Mouse (Mus musculus): Measurements from ENCODE around the gene Nmrk2. TPM values are rescaled to one million over a fixed set of nuclear protein-coding genes. Genes with fewer than 3 reads are reported as not detected.
"Not testable (repeated sequence)": the region's sequence is repeated elsewhere in the genome, so short reads cannot be mapped to it uniquely, and the experiment has no call there.

Gene Nmrk2
- under 1 TPM; 0.31 to 0.44 TPM for polyA plus RNA-seq (2017; shearing (Covaris generic))

GRCm38 (mm10) chr10:81201807-81202758 lies at the start of gene Nmrk2:
TSS of gene Nmrk2 (minus strand) at chr10:81202051.
- ATAC-seq = no peak

- no peak for ATAC-seq
These were observed 47.6 kb upstream of the Nmrk2 start for GRCm38 (mm10) chr10:81249442-81249841.

DNA sequence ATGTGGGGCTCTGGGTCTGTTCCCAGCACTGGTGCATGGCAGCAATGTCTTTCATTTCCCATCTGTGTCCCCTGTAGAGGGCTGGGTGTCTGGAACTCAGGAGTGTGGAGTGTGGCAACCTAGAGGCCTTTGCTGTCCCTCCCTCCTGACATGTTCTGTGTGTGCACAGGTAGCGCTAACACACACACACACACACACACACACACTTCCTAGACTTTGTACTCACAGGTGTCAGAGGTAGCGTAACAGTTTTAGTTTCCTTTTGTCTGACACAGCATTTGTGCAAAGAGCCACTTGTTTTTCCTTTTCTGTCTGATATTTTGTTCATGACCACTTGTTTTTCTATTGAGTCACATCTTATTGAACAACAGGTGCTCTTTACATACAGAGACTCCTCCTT lies 46.0 kb upstream of the Nmrk2 start:
- peak; percentile 81 for ATAC-seq

GRCm38 (mm10) chr10:81245166-81245565 lies 43.3 kb upstream of the Nmrk2 start:
- ATAC-seq = no peak

DNA sequence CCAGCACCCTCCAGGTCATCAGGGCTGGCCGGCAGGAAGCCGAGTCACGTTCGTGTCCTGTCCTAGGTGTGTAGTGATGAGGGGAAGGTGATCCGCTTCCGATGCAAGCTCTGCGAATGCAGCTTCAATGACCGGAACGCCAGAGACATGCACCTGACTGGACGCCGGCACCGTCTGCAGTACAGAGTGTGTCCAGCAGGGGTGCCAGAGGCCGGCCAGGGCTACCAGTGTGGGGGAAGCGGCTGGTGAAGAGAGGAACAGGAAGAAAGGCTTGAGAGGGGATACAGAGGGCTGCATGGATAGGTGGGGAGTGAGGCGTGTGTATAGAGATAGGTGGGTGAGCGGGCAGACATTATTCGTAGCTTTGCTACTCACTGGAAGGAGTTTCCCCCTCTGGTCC lies 42.7 kb upstream of the Nmrk2 start:
- peak; percentile 72 for ATAC-seq

DNA sequence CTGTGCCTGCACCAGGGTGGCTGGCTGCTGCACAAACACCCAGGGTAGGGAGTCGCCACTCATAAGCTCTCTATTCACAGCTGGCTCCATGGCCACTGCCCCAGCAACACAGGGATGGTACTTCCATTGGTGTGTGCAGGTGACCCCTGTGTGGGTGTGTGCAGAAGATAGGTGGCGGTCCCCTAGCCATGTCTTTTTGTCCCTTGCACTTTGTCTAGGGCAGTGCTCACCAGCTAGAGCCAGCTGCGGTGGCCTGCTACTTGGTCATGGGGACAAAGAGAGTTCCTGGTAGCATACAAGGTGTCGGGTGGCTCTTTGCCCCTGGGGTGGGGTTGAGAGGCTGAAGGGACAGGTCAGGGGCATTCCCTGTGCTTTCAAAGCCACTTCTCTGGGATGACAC lies 42.3 kb upstream of the Nmrk2 start:
- ATAC-seq = no peak

- ATAC-seq = no peak
These were observed 40.2 kb upstream of the Nmrk2 start for GRCm38 (mm10) chr10:81242021-81242420.

- ATAC-seq = peak; percentile 45
These were observed 39.0 kb upstream of the Nmrk2 start for GRCm38 (mm10) chr10:81240876-81241275.

DNA sequence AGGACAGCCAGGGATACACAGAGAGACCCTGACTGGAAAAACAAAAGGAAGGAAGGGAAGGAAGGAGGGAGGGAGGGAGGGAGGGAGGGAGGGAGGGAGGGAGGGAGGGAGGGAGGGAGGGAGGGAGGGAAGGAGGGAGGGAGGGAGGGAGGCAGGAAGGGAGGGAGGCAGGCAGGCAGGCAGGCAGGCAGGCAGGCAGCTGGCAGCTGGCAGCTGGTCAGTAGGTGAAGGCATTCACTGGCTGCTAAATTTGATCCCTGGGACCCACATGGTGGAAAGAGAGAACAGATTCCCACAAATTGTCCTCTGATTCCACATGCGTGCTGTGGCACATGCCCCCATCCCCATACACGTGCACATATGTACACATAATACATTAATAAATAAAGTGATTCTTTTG lies 36.8 kb upstream of the Nmrk2 start:
- ATAC-seq = no peak

DNA sequence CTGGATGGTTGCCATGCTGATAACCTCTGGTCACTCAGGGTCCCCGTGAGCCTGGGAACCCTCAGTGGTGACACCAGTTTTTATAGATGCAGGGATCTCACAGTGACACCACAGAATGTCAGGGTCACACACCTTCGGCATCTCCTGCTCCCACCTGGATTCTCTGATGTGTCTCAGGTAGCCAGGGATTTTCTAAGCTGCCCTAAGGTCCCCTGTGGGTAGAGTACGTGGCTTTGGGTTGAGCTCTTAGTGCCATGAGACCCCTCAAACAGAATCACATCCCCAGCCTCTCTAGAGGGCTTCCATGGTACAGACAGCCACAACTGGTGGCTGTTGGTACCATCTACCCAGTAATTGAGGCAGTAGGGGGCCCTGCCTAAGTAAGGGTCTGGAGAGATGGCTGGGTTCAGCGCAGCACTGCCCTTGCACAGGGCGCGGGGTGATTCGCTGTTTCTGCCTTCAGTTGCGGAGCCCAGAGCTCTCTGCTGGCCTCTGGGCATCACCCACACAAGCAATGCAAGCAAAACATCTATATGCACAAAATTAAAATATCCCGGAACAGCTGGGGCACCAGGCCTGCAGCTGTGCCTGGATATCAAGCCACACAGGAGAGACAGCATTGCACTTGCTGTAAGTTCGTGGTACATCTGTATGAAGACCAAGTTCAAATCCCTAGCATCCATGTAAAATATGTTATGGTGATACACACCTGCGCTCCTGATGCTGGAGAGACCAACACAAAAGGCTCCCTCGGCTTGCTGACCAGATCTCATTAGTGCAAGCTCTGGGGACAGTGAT lies 34.8 kb upstream of the Nmrk2 start:
- ATAC-seq = no peak

- ATAC-seq = no peak
These were observed 32.4 kb upstream of the Nmrk2 start for GRCm38 (mm10) chr10:81234206-81234605.

GRCm38 (mm10) chr10:81233226-81233585 lies 31.4 kb upstream of the Nmrk2 start:
- no peak for ATAC-seq

- ATAC-seq = peak; percentile 88
These were observed 30.9 kb upstream of the Nmrk2 start, which contains the start of gene Zfr2 for GRCm38 (mm10) chr10:81232580-81233225. TSS of gene Zfr2 (plus strand) at chr10:81233155.

DNA sequence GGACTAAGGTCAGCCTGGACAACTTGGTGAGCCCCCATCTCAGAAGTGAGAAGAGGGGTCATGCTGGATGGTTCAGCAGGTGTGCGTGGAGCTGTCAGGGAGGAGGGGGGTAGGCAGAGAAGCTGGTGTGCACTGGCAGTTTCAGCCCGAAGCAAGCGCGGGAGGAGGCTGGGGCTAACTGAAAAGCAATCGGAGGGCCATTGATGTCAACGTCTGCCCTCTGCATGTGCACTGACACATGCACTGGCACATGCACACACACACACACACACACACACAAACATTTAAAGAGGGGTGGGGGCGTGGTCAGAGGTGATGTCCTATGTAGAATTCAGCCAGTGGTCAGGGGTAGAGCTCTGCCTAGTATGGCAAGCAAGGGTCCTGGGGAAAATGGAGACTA lies 29.6 kb upstream of the Nmrk2 start:
- ATAC-seq = no peak

GRCm38 (mm10) chr10:81230438-81231332 lies 28.8 kb upstream of the Nmrk2 start, which contains the start of gene Atcay:
TSS of gene Atcay (minus strand) at chr10:81230833.
- peak; percentile 49 for ATAC-seq

GRCm38 (mm10) chr10:81229735-81230437 lies 28.0 kb upstream of the Nmrk2 start:
- peak; percentile 36 for ATAC-seq

DNA sequence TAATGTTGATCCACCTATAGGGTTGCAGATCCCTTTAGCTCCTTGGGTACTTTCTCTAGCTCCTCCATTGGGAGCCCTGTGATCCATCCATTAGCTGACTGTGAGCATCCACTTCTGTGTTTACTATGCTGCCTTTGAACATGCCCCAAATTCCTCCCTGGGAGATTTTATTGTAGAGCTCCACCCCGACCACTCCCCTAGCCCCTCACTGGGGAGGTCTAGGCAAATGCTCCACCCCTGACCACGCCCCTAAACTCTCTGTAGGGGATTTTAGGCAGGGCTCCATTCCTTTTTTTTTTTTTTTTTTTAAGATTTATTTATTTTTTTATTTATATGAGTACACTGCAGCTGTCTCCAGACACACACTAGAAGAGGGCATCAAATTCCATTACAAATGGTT lies 21.9 kb upstream of the Nmrk2 start:
- ATAC-seq = not testable (repeated sequence)

- no peak for ATAC-seq
These were observed 19.7 kb upstream of the Nmrk2 start for GRCm38 (mm10) chr10:81221402-81222015.

- peak; percentile 72 for ATAC-seq
These were observed 16.1 kb upstream of the Nmrk2 start for GRCm38 (mm10) chr10:81217964-81218363.

DNA sequence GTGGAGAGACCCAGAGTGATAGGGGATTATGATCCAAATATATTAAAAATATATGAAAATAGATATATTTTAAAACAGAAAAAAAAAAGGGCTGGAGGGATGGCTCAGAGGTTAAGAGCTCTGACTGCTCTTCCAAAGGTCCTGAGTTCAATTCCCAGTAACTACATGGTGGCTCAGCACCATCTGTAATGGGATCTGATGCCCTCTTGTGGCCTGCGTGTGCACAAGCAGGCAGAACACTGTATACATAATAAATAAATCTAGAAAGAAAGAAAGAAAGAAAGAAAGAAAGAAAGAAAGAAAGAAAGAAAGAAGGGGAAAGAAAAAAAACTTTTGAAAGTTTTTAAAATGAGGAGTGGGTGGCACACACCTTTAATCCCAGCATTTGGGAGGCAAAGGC lies 15.4 kb upstream of the Nmrk2 start:
- peak; percentile 63 for ATAC-seq

DNA sequence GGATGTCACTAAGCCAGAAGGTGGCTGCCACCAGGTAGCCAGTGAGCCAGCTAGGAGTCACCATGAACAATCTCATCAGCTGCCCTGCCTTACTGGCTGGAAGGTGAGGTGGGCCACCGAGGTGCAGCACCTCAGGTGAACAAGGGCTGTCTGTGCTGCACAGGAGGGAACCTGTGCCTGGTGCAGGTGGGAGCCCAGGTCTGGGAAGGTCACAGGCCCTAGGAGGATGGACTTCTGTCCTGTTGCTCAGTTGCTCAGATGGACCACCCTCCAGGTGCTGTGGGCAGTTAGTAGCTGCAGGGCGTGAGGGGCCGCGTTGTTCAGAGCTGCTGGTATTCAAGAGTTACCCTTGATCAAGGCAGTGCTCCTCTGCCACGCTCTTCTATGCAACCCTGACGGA lies 15.0 kb upstream of the Nmrk2 start:
- no peak for ATAC-seq

All from CD4-positive, CD25-positive, alpha-beta regulatory T cell, adult 4 months (primary cell).